Mouse (Mus musculus) megakaryocyte, embryonic 14.5 days (primary cell): Measurements from ENCODE around the gene Mlxip.

Source experiments
- FLI1 ChIP-seq: IDR thresholded peaks from 2 replicates; pipeline ENCODE4 v1.6.1; 2012; ENCODE audit warnings: low read length, inconsistent platforms, mixed read lengths
- GATA1 ChIP-seq: IDR thresholded peaks from 3 replicates; pipeline ENCODE4 v1.6.1; 2012; ENCODE audit warnings: mixed read lengths, low read length, inconsistent platforms, borderline replicate concordance

GRCm38 (mm10) chr5:123347985-123348384, 46.6 kb upstream of the Mlxip start:
- no peak for TF ChIP-seq FLI1
- TF ChIP-seq GATA1: no peak
